Mouse (Mus musculus): Measurements from ENCODE around the gene Phf2. TPM values are rescaled to one million over a fixed set of nuclear protein-coding genes. Genes with fewer than 3 reads are reported as not detected.

The Phf2 gene
- polyA plus RNA-seq, 1 experiment from 2014 or later, result 3.5 TPM

- Histone ChIP-seq H3K4me2 (replicated peaks; ENCODE audit: low read depth) (no peak overlapping the region), H3K4me3 (ENCODE audit: low read depth, low read length) (no peak overlapping the region), H3K27me3 (replicated peaks; ENCODE audit: control insufficient read depth, insufficient read depth, low read length) (no peaks in the 10 kb centered on the region), H3K9ac (ENCODE audit: low read depth, low read length) (no peak overlapping the region), H3K36me3 (ENCODE audit: control insufficient read depth, insufficient read depth) (no peaks in the 10 kb centered on the region), H3K4me1 (replicated peaks; ENCODE audit: control insufficient read depth, insufficient read depth, low read length) (no peaks in the 10 kb centered on the region), H3K27ac (ENCODE audit: low read depth, low read length) (no peak overlapping the region), H3K9me3 (ENCODE audit: control insufficient read depth) (no peaks in the 10 kb centered on the region)
- TF ChIP-seq CTCF (IDR thresholded peaks at IDR 0.05; ENCODE audit: low read depth), result no peak
- no peak for ATAC-seq
- WGBS, result 68% methylated on average over 7 of the region's 7 CpGs
Measured at GRCm38 (mm10) chr13:48774506-48774905, 96.4 kb downstream of the Phf2 start.

DNA sequence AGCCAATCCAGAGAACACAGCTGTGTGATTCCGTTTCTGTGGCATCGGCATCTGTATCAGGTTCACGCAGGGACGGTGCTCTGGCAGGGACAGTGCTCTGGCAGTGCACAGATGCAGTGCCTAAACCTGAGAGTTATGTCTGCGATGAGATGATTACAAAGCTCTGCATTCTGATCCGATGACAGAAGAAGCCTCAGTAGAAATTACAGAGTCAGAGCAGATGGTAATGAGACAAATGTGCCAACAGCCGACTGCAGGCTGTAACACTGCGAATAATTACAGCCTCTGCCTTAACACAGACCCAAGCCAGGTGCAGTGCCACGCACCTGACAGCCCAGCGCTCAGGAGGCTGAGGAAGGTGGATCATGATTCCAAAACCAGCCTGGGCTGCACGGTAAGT, 102.8 kb downstream of the Phf2 start:
- Histone ChIP-seq H3K27me3 (replicated peaks; ENCODE audit: control insufficient read depth, insufficient read depth, low read length) (no peaks in the 10 kb centered on the region), H3K9ac (ENCODE audit: low read depth, low read length) (no peak overlapping the region), H3K36me3 (ENCODE audit: control insufficient read depth, insufficient read depth) (no peaks in the 10 kb centered on the region), H3K9me3 (ENCODE audit: control insufficient read depth) (no peaks in the 10 kb centered on the region), H3K4me3 (ENCODE audit: low read depth, low read length) (no peak overlapping the region), H3K4me1 (replicated peaks; ENCODE audit: control insufficient read depth, insufficient read depth, low read length) (no peaks in the 10 kb centered on the region), H3K27ac (ENCODE audit: low read depth, low read length) (no peak overlapping the region), H3K4me2 (replicated peaks; ENCODE audit: low read depth) (no peak overlapping the region)
- no peak for TF ChIP-seq CTCF (IDR thresholded peaks at IDR 0.05; ENCODE audit: low read depth)
- ATAC-seq, result no peak
- WGBS, result 79% methylated on average over 11 of the region's 11 CpGs

- no peak overlapping the region for H3K4me3 ChIP-seq (ENCODE audit: low read depth, low read length)
Measured at GRCm38 (mm10) chr13:48763701-48764245, 107.1 kb downstream of the Phf2 start.

GRCm38 (mm10) chr13:48760855-48761436, 110.0 kb downstream of the Phf2 start:
- Histone ChIP-seq H3K27me3 (replicated peaks; ENCODE audit: control insufficient read depth, insufficient read depth, low read length) (0 out of 2 replicates have a peak, but pooled peaks cover 3% of the 10 kb centered on the region), H3K36me3 (ENCODE audit: control insufficient read depth, insufficient read depth) (no peaks in the 10 kb centered on the region), H3K4me1 (replicated peaks; ENCODE audit: control insufficient read depth, insufficient read depth, low read length) (no peaks in the 10 kb centered on the region), H3K4me2 (replicated peaks; ENCODE audit: low read depth) (no peak overlapping the region), H3K9me3 (ENCODE audit: control insufficient read depth) (no peaks in the 10 kb centered on the region), H3K4me3 (ENCODE audit: low read depth, low read length) (no peak overlapping the region), H3K9ac (ENCODE audit: low read depth, low read length) (no peak overlapping the region), H3K27ac (ENCODE audit: low read depth, low read length) (no peak overlapping the region)
- no peak for TF ChIP-seq CTCF (IDR thresholded peaks at IDR 0.05; ENCODE audit: low read depth)
- 63% methylated on average over 8 of the region's 8 CpGs for WGBS
- no peak for ATAC-seq

More at GRCm38 (mm10) chr13:48763701-48764245, 107.1 kb downstream of the Phf2 start:
- Histone ChIP-seq H3K27ac (ENCODE audit: low read depth, low read length) (no peak overlapping the region), H3K9me3 (ENCODE audit: control insufficient read depth) (no peaks in the 10 kb centered on the region), H3K4me1 (replicated peaks; ENCODE audit: control insufficient read depth, insufficient read depth, low read length) (no peaks in the 10 kb centered on the region), H3K36me3 (ENCODE audit: control insufficient read depth, insufficient read depth) (no peaks in the 10 kb centered on the region), H3K4me2 (replicated peaks; ENCODE audit: low read depth) (no peak overlapping the region), H3K27me3 (replicated peaks; ENCODE audit: control insufficient read depth, insufficient read depth, low read length) (no peaks in the 10 kb centered on the region), H3K9ac (ENCODE audit: low read depth, low read length) (no peak overlapping the region)
- ATAC-seq, result no peak
- no peak for TF ChIP-seq CTCF (IDR thresholded peaks at IDR 0.05; ENCODE audit: low read depth)
- 60% methylated on average over 11 of the region's 11 CpGs for WGBS

DNA sequence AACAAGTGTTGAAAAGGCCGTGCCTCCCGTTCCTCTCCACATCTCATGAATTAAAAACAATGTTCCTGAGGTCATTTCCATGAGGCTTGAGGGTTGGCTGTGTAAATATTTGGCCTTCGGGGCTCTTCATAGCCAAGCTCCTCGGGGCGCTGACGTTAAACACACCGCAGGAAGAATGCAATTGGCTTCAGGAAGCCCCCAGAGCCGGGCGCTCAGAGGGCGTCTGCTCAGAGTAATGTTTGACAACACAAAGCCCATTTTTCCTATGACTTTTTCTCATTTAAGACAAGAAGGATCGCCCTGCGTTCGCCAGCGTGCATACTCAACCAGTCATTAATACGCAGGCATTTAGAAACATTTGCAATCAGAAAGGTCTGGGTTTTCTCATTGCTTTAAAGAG, 114.2 kb downstream of the Phf2 start:
- H3K27me3 ChIP-seq (replicated peaks; ENCODE audit: control insufficient read depth, insufficient read depth, low read length), result 0 out of 2 replicates have a peak, but pooled peaks cover 3% of the 10 kb centered on the region
- WGBS, result 21% methylated on average over 15 of the region's 15 CpGs
- no peak overlapping the region for H3K4me3 ChIP-seq (ENCODE audit: low read depth, low read length)
- H3K9me3 ChIP-seq (ENCODE audit: control insufficient read depth), result no peaks in the 10 kb centered on the region
- no peak overlapping the region for H3K27ac ChIP-seq (ENCODE audit: low read depth, low read length)
- H3K9ac ChIP-seq (ENCODE audit: low read depth, low read length), result no peak overlapping the region
- H3K36me3 ChIP-seq (ENCODE audit: control insufficient read depth, insufficient read depth), result no peaks in the 10 kb centered on the region
- H3K4me1 ChIP-seq (replicated peaks; ENCODE audit: control insufficient read depth, insufficient read depth, low read length), result no peaks in the 10 kb centered on the region
- no peak overlapping the region for H3K4me2 ChIP-seq (replicated peaks; ENCODE audit: low read depth)
- ATAC-seq, result no peak
- TF ChIP-seq CTCF (IDR thresholded peaks at IDR 0.05; ENCODE audit: low read depth), result no peak

Other genes starting within 250 kb of the Phf2 start
- gene Ptpdc1, start 245.5 kb downstream of the Phf2 start, polyA plus RNA-seq (2015; fragmentation: Nextera tagmentation; extraction: Ambion mirVana), result 1.9 and 2.5 TPM in 2 replicates
- gene Barx1, start 208.1 kb downstream of the Phf2 start, polyA plus RNA-seq (2015; fragmentation: Nextera tagmentation; extraction: Ambion mirVana), result 0.29 and 2.1 TPM in 2 replicates
- gene Fam120a, start 96.9 kb upstream of the Phf2 start, polyA plus RNA-seq (2015; fragmentation: Nextera tagmentation; extraction: Ambion mirVana), result 24.2 and 25.9 TPM in 2 replicates

Data from intestine, postnatal 0 days (tissue).